Mouse (Mus musculus) A20 (cell line): ENCODE measurements at regions not wholly inside any gene's neighbourhood (a gene's known extent, or its start where the extent isn't known, plus 50 kb on each side); places are given as distances from the start of the nearest gene placed in this dataset.
A peak's percentile ranks its signal among the peaks of the same experiment; 100 is the strongest.

Experiments used
- DNase-seq: peaks from one replicate; pipeline ENCODE4 v3.0.0-alpha.2; 2011; ENCODE audit warnings: low read depth, low spot score

DNA sequence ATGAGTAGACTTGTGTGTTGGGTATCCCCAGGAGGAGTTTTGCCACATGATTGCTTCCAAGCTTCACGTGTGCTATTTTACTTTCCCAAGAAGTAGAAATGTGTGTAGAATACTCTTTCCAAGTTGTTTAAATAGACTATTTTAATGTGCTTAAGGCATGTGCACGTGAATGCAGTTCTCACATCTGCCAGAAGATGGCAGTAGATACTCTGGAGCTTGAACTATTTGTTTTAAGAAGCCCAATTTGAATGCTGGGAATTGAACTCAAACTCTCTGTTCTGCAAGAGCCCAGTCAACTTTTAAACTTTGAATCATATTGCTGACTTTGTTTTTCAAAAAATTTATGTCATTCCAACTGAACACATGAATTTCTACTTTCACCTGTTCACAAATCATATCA, 431.3 kb upstream of the Reg3g start:
- DNase-seq: peak; percentile 35

GRCm38 (mm10) chr6:78892730-78893129, 424.1 kb upstream of the Reg3g start:
- no peak for DNase-seq

DNA sequence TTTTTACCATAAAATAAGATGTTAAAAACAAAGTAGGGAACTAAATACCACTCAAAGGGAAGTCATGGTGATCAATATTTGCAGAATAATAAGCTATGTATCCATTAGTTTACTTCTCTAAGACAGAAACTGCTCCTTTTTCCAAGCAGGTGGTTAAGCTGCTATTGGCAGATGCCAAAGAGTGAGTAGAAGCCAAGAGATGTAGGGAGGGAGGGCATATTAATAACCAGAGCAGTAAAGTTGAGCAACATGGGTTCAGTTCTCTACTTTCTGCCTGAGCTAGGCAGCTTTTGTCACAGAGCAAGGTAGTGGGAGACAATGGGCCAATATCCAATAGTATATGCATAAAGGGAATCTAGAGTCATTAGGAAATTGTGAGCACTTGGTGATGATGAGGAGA, 394.4 kb upstream of the Reg3g start:
- no peak for DNase-seq

- no peak for DNase-seq
Measured at GRCm38 (mm10) chr6:78841261-78841660, 372.6 kb upstream of the Reg3g start.

DNA sequence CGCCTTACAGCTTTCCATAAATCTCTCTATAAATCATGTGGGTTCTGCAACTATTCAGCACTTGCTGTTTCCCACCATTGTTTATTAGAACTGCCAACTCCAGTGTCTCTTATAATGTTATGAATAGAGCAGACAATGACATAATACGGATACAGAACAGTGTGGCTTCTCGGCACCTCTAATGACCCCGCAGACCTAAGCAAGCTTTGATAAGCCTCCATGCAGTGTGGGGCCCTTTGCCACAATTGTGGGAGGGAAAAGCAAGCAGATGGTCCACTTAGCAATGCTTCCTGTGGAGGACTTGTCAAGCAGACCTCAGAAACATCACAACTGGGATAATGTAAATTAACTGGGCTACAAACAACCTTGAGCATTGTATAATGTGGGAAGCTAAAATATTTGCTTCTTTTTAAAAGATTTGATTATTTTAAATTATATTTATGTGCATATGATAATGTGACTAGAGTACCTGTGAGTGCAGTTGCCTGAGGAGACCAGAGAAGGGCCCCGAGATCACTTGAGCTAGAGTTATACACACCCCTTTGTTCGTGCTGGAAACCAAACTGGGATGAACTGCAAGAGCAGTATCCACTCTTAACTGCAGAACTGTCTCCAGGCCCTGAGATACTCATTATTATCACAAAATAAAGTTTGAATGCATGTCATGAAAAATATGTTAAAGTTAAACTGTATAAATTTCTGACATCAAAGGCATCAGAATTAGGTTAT, 357.4 kb upstream of the Reg3g start:
- no peak for DNase-seq

- DNase-seq: no peak
Measured at GRCm38 (mm10) chr6:78821251-78821650, 352.6 kb upstream of the Reg3g start.

- no peak for DNase-seq
Measured at GRCm38 (mm10) chr6:78797013-78797412, 328.3 kb upstream of the Reg3g start.

DNA sequence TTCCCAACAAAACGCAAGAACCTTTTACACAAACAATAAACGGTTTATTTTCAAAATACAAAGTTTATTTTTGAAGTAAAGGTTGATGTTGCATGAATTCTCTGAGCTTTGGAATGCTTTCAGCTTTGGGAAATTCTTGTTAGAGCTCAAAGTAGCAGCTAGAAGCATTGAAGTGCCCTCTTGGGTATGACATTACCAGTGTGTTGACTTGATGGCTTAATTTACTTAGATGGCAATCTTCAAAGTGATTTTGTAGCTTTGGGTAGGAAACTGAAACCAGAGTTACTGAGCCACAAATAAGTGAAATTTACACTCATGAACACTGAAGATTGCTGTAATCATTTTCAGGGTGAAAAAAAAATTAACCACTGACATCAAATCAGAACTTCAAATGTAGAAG, 320.3 kb upstream of the Reg3g start:
- DNase-seq: no peak

DNA sequence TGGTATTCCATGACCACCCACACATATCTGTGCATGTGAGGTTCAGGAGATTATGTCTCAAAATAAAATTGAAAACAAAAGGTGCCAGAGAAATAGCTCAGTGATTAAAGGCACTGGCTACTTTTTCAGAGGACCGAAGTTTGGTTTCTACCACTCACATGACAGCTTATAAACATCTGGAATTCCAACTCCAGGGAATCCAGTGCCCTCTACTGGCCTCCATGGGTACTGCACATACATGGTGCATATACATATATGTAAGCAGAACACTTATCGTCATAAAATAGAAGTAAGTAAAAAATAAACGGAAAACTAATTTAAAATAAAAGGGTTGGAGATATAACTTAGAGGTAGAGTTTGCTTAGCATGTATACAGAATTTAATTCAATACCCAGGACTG, 288.9 kb upstream of the Reg3g start:
- peak; percentile 1 for DNase-seq
